ENCODE assay signal across 8 mouse cellular contexts in the genomic region with DNA sequence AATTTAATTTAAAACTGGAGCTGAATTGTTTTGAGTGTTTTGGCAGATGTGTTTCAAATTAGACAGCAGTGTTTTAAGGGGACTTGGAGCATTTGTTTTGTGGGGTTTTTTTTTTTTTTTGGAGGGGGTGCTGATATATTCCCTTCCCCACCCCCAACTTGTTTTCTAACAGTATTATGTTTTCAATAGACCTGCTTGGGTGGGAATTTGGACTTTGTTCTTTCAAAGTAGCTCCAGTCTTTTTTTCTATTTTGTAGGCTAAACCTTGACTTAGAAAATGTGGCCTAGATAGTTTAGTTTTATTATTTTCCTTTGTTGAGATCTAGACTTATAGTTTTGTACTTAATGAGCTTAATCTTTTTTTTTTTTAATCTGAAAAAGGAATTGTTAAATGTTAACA.
DNase-seq lines count a peak whose midpoint lies in the region; ATAC-seq and TF ChIP-seq lines count a peak whose summit lies in the region.

No protein-coding gene starts in this region.

- H3K27ac ChIP-seq in heart, embryonic 16.5 days (ENCODE audit: low read length): peak overlapping the region; percentile 83
- H3K27ac ChIP-seq in hindbrain, embryonic 10.5 days: peak overlapping the region; percentile 89
- H3K27ac ChIP-seq in midbrain, embryonic 10.5 days (replicated peaks): peak overlapping the region; percentile 89

- DNase-seq in heart, adult 8-10 months (ENCODE audit: low spot score): no peak
- DNase-seq in G1E (ENCODE audit: low spot score): no peak
- DNase-seq in hindbrain, embryonic 10.5 days (ENCODE audit: low spot score): no peak
- no peak for DNase-seq in midbrain, embryonic 10.5 days (ENCODE audit: low spot score)
- DNase-seq in embryo, embryonic 9.5 days (ENCODE audit: extremely low spot score): no peak
- DNase-seq in urinary bladder, postnatal 10 days (ENCODE audit: low spot score): no peak
- no peak for DNase-seq in right cerebral cortex, adult 18-20 months

- peak overlapping the region; percentile 78 for H3K4me2 ChIP-seq in heart, embryonic 16.5 days (ENCODE audit: low read depth, low read length)

- no peaks in the 10 kb centered on the region for H3K27me3 ChIP-seq in heart, embryonic 16.5 days (ENCODE audit: control insufficient read depth, insufficient read depth, low read length)
- H3K27me3 ChIP-seq in G1E (ENCODE audit: insufficient read depth, low read length): no peaks in the 10 kb centered on the region
- no peaks in the 10 kb centered on the region for H3K27me3 ChIP-seq in hindbrain, embryonic 10.5 days (ENCODE audit: insufficient read depth, poor library complexity, severe bottlenecking)
- no peaks in the 10 kb centered on the region for H3K27me3 ChIP-seq in midbrain, embryonic 10.5 days (ENCODE audit: low read depth, poor library complexity, severe bottlenecking)

- H3K9ac ChIP-seq in heart, embryonic 16.5 days (ENCODE audit: low read length): peak overlapping the region; percentile 85

- H3K9me3 ChIP-seq in heart, embryonic 16.5 days (replicated peaks; ENCODE audit: control insufficient read depth, low read length): no peaks in the 10 kb centered on the region
- H3K9me3 ChIP-seq in G1E (replicated peaks): no peaks in the 10 kb centered on the region
- H3K9me3 ChIP-seq in hindbrain, embryonic 10.5 days: no peaks in the 10 kb centered on the region
- no peaks in the 10 kb centered on the region for H3K9me3 ChIP-seq in midbrain, embryonic 10.5 days (replicated peaks)

- peaks cover 4% of the 10 kb centered on the region for H3K36me3 ChIP-seq in heart, embryonic 16.5 days (ENCODE audit: control insufficient read depth, insufficient read depth)
- peaks cover 20% of the 10 kb centered on the region for H3K36me3 ChIP-seq in G1E (replicated peaks)
- peaks cover 15% of the 10 kb centered on the region for H3K36me3 ChIP-seq in hindbrain, embryonic 10.5 days
- H3K36me3 ChIP-seq in midbrain, embryonic 10.5 days: peaks cover 9% of the 10 kb centered on the region; the same call in 1 of the 2 replicates

- no peak for ATAC-seq in heart, embryonic 16.5 days (replicated peaks; ENCODE audit: extremely low read depth, insufficient read depth, low FRiP score)
- ATAC-seq in G1E (ENCODE audit: extremely low read depth, insufficient number of reproducible peaks, low FRiP score, poor library complexity, severe bottlenecking): no peak

- H3K4me1 ChIP-seq in heart, embryonic 16.5 days (ENCODE audit: control insufficient read depth, insufficient read depth, low read length): peaks cover 23% of the 10 kb centered on the region
- H3K4me1 ChIP-seq in G1E (ENCODE audit: insufficient read depth, low read depth, low read length): peaks cover 41% of the 10 kb centered on the region
- peaks cover 34% of the 10 kb centered on the region for H3K4me1 ChIP-seq in hindbrain, embryonic 10.5 days (replicated peaks)
- H3K4me1 ChIP-seq in midbrain, embryonic 10.5 days: peaks cover 53% of the 10 kb centered on the region

- TF ChIP-seq CTCF in G1E (IDR thresholded peaks at IDR 0.05; ENCODE audit: low read depth, low read length): no peak

- peak overlapping the region; percentile 56 for H3K4me3 ChIP-seq in heart, embryonic 16.5 days (ENCODE audit: low read length)
- H3K4me3 ChIP-seq in G1E (ENCODE audit: low read depth, low read length): peak overlapping the region; percentile 74
- H3K4me3 ChIP-seq in hindbrain, embryonic 10.5 days: peak overlapping the region; percentile 51
- peak overlapping the region; percentile 59 for H3K4me3 ChIP-seq in midbrain, embryonic 10.5 days
